Mouse (Mus musculus): ENCODE results near the gene Cdh12. TPM values are rescaled to one million over a fixed set of nuclear protein-coding genes. Genes with fewer than 3 reads are reported as not detected.
"Not testable (repeated sequence)": the region's sequence is repeated elsewhere in the genome, so short reads cannot be mapped to it uniquely, and the experiment has no call there.

Gene Cdh12
- total RNA-seq, 2 experiments from 2014 or later: 22.4 to 25.8 TPM

GRCm38 (mm10) chr15:21366366-21366765 is 917.3 kb downstream of the Cdh12 start:
- DNase-seq (ENCODE audit: low spot score in 2 of 2): no peak

- peak in 1 of 2 experiments; percentile 22 for DNase-seq (ENCODE audit: low spot score in 2 of 2)
Measured at GRCm38 (mm10) chr15:21375460-21375859, 926.4 kb downstream of the Cdh12 start.

GRCm38 (mm10) chr15:21375871-21376270 is 926.8 kb downstream of the Cdh12 start:
- no peak for DNase-seq (ENCODE audit: low spot score in 2 of 2)

- DNase-seq (ENCODE audit: low spot score in 2 of 2): not testable (repeated sequence)
Measured at GRCm38 (mm10) chr15:21391442-21391841, 942.4 kb downstream of the Cdh12 start.

- DNase-seq (ENCODE audit: low spot score in 2 of 2): no peak
Measured at GRCm38 (mm10) chr15:21393080-21393479, 944.0 kb downstream of the Cdh12 start.

- peak; percentile 60 to 87 for DNase-seq (ENCODE audit: low spot score in 2 of 2)
Measured at GRCm38 (mm10) chr15:21405196-21405595, 956.1 kb downstream of the Cdh12 start.

GRCm38 (mm10) chr15:21407324-21408044 is 958.4 kb downstream of the Cdh12 start:
- peak in 1 of 2 experiments; percentile 73 for DNase-seq (ENCODE audit: low spot score in 2 of 2)

GRCm38 (mm10) chr15:21437347-21437746 is 988.3 kb downstream of the Cdh12 start:
- no peak for DNase-seq (ENCODE audit: low spot score in 2 of 2)

- no peak for DNase-seq (ENCODE audit: low spot score in 2 of 2)
Measured at GRCm38 (mm10) chr15:21437924-21438323, 988.9 kb downstream of the Cdh12 start.

- no peak for DNase-seq (ENCODE audit: low spot score in 2 of 2)
Measured at GRCm38 (mm10) chr15:21458098-21458497, 1009.0 kb downstream of the Cdh12 start.

- DNase-seq (ENCODE audit: low spot score in 2 of 2): no peak
Measured at GRCm38 (mm10) chr15:21519355-21519869, 1070.3 kb downstream of the Cdh12 start.

GRCm38 (mm10) chr15:21530804-21531203 is 1081.7 kb downstream of the Cdh12 start:
- peak in 1 of 2 experiments; percentile 35 for DNase-seq (ENCODE audit: low spot score in 2 of 2)

GRCm38 (mm10) chr15:21536909-21537308 is 1087.8 kb downstream of the Cdh12 start:
- peak in 1 of 2 experiments; percentile 9 for DNase-seq (ENCODE audit: low spot score in 2 of 2)

- no peak for DNase-seq (ENCODE audit: low spot score in 2 of 2)
Measured at GRCm38 (mm10) chr15:21544786-21545185, 1095.7 kb downstream of the Cdh12 start.

GRCm38 (mm10) chr15:21555981-21556380 is 1106.9 kb downstream of the Cdh12 start:
- DNase-seq (ENCODE audit: low spot score in 2 of 2): no peak

GRCm38 (mm10) chr15:21566314-21567051 is 1117.4 kb downstream of the Cdh12 start:
- no peak for DNase-seq (ENCODE audit: low spot score in 2 of 2)

GRCm38 (mm10) chr15:21604510-21604909 is 1155.4 kb downstream of the Cdh12 start:
- DNase-seq (ENCODE audit: low spot score in 2 of 2): no peak

Small RNAs within 50 kb of the gene (microRNA-seq; reads per million reads assigned to microRNA genes)
- 0 reads per million in 2 experiments for gene Gm27397

Other genes starting within 250 kb of the Cdh12 start
- not detected for gene Acot10, start 217.5 kb downstream of the Cdh12 start, total RNA-seq (2021)